ENCODE assay signal across 20 mouse cellular contexts in the genomic region with DNA sequence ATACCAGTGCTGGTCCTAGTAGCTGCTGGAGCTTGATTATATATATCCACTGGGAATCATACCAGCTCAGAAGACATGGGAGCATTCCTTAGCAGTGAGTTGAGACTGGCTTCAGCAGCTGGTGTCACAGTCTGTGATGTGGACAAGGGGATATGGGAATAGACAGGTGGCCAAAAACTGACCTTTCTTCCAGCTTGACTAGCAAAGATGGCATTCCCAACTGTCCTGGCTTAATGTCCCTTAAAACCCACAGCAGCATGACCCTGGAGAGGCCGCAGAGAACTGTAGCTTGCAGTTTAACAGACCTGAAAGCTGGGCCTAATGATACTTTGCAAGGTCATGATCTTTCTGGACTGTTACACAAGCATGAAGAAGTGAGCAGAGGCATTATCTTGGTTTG.
DNase-seq lines count a peak whose midpoint lies in the region; ATAC-seq and TF ChIP-seq lines count a peak whose summit lies in the region.
"Had no signal": no experiment of that assay in that cellular context is flagged by ENCODE, and none has a peak within 500 bp of the region (broad histone marks: within the 10 kb centered on the region; RNA-seq: fewer than 3 reads in every experiment).

No protein-coding gene starts in this region.

- H3K27me3 ChIP-seq in kidney, embryonic 15.5 days, result no peaks in the 10 kb centered on the region
- H3K27me3 ChIP-seq in C2C12 (ENCODE audit: control insufficient read depth, insufficient read depth, insufficient read length), result no peaks in the 10 kb centered on the region
- no peaks in the 10 kb centered on the region for H3K27me3 ChIP-seq in limb, embryonic 14.5 days (ENCODE audit: control insufficient read depth, insufficient read depth, low read length)
- H3K27me3 ChIP-seq: embryonic facial prominence, embryonic 13.5 days; forebrain, embryonic 12.5 days; hindbrain, embryonic 13.5 days had no signal

- H3K4me3 ChIP-seq in kidney, embryonic 15.5 days (replicated peaks), result no peak overlapping the region
- no peak overlapping the region for H3K4me3 ChIP-seq in C2C12 (ENCODE audit: insufficient read depth, poor library complexity, severe bottlenecking)
- H3K4me3 ChIP-seq in limb, embryonic 14.5 days (replicated peaks; ENCODE audit: low read length), result no peak overlapping the region
- H3K4me3 ChIP-seq: embryonic facial prominence, embryonic 13.5 days; forebrain, embryonic 12.5 days; heart, embryonic 10.5 days; hindbrain, embryonic 13.5 days had no signal

- DNase-seq in embryo, embryonic 10 days (ENCODE audit: low spot score), result peak; percentile 22
- DNase-seq in embryo, embryonic 11 days, result no peak
- DNase-seq in kidney, adult 11 months, result no peak
- DNase-seq in limb, embryonic 14.5 days (ENCODE audit: low spot score), result no peak
- DNase-seq in adrenal gland, postnatal 25 days, result no peak
- DNase-seq: adrenal gland, adult 8-10 months; B cell, adult 2 months; cerebellum, adult 11 months; cerebellum, adult 8-10 months; cerebellum, postnatal 14 days; gastrocnemius, postnatal 10 days; heart, adult 18-20 months; heart, postnatal 14 days had no signal

- H3K27ac ChIP-seq in kidney, embryonic 15.5 days, result no peak overlapping the region
- H3K27ac ChIP-seq in limb, embryonic 14.5 days (replicated peaks; ENCODE audit: low read depth, low read length), result no peak overlapping the region
- H3K27ac ChIP-seq: embryonic facial prominence, embryonic 13.5 days; forebrain, embryonic 12.5 days; heart, embryonic 10.5 days; hindbrain, embryonic 13.5 days had no signal

- H3K79me2 ChIP-seq in C2C12 (ENCODE audit: control insufficient read depth, insufficient read depth), result no peaks in the 10 kb centered on the region

- no peak for TF ChIP-seq POLR2A in limb, embryonic 14.5 days (IDR thresholded peaks at IDR 0.05; ENCODE audit: borderline replicate concordance, extremely low read depth, insufficient read depth, insufficient read length)

- WGBS in kidney, embryonic 15.5 days, result 32% methylated on average over 1 of the region's 1 CpGs
- WGBS in limb, embryonic 14.5 days, result 92% methylated on average over 1 of the region's 1 CpGs

- no peak overlapping the region for H3ac ChIP-seq in C2C12 (ENCODE audit: control insufficient read depth, insufficient read length, low read depth)

- H3K4me2 ChIP-seq in kidney, embryonic 15.5 days, result no peak overlapping the region
- H3K4me2 ChIP-seq in limb, embryonic 14.5 days (replicated peaks; ENCODE audit: low read depth, low read length, severe bottlenecking), result no peak overlapping the region
- H3K4me2 ChIP-seq: embryonic facial prominence, embryonic 13.5 days; forebrain, embryonic 12.5 days; hindbrain, embryonic 13.5 days had no signal

- ATAC-seq in kidney, embryonic 15.5 days (replicated peaks; ENCODE audit: low FRiP score), result peak; percentile 93
- peak; percentile 50 for ATAC-seq in limb, embryonic 14.5 days (ENCODE audit: low FRiP score, low read depth)
- ATAC-seq: forebrain, embryonic 16.5 days had no signal

- no peaks in the 10 kb centered on the region for H3K9me3 ChIP-seq in kidney, embryonic 15.5 days (replicated peaks)
- H3K9me3 ChIP-seq in limb, embryonic 14.5 days (ENCODE audit: control insufficient read depth, low read length), result no peaks in the 10 kb centered on the region
- H3K9me3 ChIP-seq: embryonic facial prominence, embryonic 13.5 days; forebrain, embryonic 12.5 days; heart, embryonic 10.5 days; hindbrain, embryonic 13.5 days had no signal

- no peak for TF ChIP-seq CTCF in C2C12 (IDR thresholded peaks at IDR 0.05; ENCODE audit: control insufficient read depth, insufficient read depth, insufficient read length)

- no peak overlapping the region for H3K9ac ChIP-seq in kidney, embryonic 15.5 days
- no peak overlapping the region for H3K9ac ChIP-seq in limb, embryonic 14.5 days (ENCODE audit: low read depth, low read length, severe bottlenecking)
- H3K9ac ChIP-seq: embryonic facial prominence, embryonic 13.5 days; forebrain, embryonic 12.5 days; hindbrain, embryonic 13.5 days had no signal

- H3K36me3 ChIP-seq in kidney, embryonic 15.5 days, result no peaks in the 10 kb centered on the region
- H3K36me3 ChIP-seq in C2C12 (ENCODE audit: control insufficient read depth, insufficient read depth), result no peaks in the 10 kb centered on the region
- no peaks in the 10 kb centered on the region for H3K36me3 ChIP-seq in limb, embryonic 14.5 days (ENCODE audit: control insufficient read depth, insufficient read depth, low read length)
- H3K36me3 ChIP-seq: embryonic facial prominence, embryonic 13.5 days; forebrain, embryonic 12.5 days; heart, embryonic 10.5 days; hindbrain, embryonic 13.5 days had no signal

- no peaks in the 10 kb centered on the region for H3K4me1 ChIP-seq in kidney, embryonic 15.5 days
- H3K4me1 ChIP-seq in limb, embryonic 14.5 days (ENCODE audit: control insufficient read depth, insufficient read depth, low read length), result no peaks in the 10 kb centered on the region
- H3K4me1 ChIP-seq: embryonic facial prominence, embryonic 13.5 days; forebrain, embryonic 12.5 days; heart, embryonic 10.5 days; hindbrain, embryonic 13.5 days had no signal

- H3K79me3 ChIP-seq in C2C12 (ENCODE audit: low read depth), result no peaks in the 10 kb centered on the region

TF ChIP-seq in C2C12, 6 proteins besides CTCF, POLR2A, EP300 and RAD21:
- TF ChIP-seq MYOD1 (IDR thresholded peaks at IDR 0.05; ENCODE audit: control insufficient read depth, insufficient read length, low read depth) (peak; percentile 94), CEBPB (IDR thresholded peaks at IDR 0.05; ENCODE audit: low read depth) (no peak), MYOG (IDR thresholded peaks at IDR 0.05; ENCODE audit: control insufficient read depth, extremely low read depth, insufficient read length) (no peak), USF1 (IDR thresholded peaks at IDR 0.05; ENCODE audit: low read depth) (no peak)
